Mouse (Mus musculus) megakaryocyte, embryonic 14.5 days (primary cell): ENCODE results near the gene Usp4.

Experiments used
- FLI1 ChIP-seq: IDR thresholded peaks from 2 replicates; pipeline ENCODE4 v1.6.1; 2012; ENCODE audit warnings: low read length, inconsistent platforms, mixed read lengths
- GATA1 ChIP-seq: IDR thresholded peaks from 3 replicates; pipeline ENCODE4 v1.6.1; 2012; ENCODE audit warnings: mixed read lengths, low read length, inconsistent platforms, borderline replicate concordance

DNA sequence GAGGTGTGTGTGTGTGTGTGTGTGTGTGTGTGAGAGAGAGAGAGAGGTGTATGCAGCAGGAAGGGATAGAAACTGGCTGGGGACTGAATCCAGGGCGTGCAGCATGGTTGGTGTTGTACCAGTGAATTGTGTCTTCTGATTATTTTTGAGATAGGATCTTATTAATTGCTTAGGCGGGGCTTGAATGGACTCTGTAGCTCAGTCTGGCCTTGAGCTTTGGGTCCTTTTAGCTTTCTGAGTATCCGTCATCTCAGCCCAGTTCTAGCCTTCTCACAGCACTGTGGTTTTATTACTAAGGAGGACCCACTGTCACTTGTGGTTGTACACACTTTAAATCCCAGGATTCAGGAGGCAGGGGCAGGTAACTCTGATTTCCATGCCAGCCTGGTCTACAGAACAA lies 4.3 kb upstream of the Usp4 start:
- TF ChIP-seq GATA1: no peak
- no peak for TF ChIP-seq FLI1
